Mouse (Mus musculus) embryonic fibroblast, embryonic 13.5 days (primary cell): ENCODE measurements at regions not wholly inside any gene's neighbourhood (a gene's known extent, or its start where the extent isn't known, plus 50 kb on each side); places are given as distances from the start of the nearest gene placed in this dataset.

Source experiments
- H3K27ac ChIP-seq: 2 replicates; pipeline ENCODE4 v1.5.1; 2012; ENCODE audit warnings: low read length, control low read depth, inconsistent platforms; ENCODE audit not compliant: insufficient read depth
- H3K4me1 ChIP-seq: 2 replicates; pipeline ENCODE4 v1.6.1; 2011; ENCODE audit warnings: low read length; ENCODE audit not compliant: control insufficient read depth, insufficient read depth
- H3K4me3 ChIP-seq: 2 replicates; pipeline ENCODE4 v1.5.1; 2011; ENCODE audit warnings: mild to moderate bottlenecking, control low read depth, low read length; ENCODE audit not compliant: insufficient read depth
- CTCF ChIP-seq: IDR thresholded peaks from 2 replicates; pipeline ENCODE4 v1.5.1; 2011; ENCODE audit warnings: mild to moderate bottlenecking, control low read depth, low read length, moderate library complexity, borderline replicate concordance; ENCODE audit not compliant: insufficient read depth
- POLR2A ChIP-seq: IDR thresholded peaks from 2 replicates; pipeline ENCODE4 v1.6.1; 2011; ENCODE audit warnings: low read depth, mild to moderate bottlenecking, control low read depth, low read length, moderate library complexity

DNA sequence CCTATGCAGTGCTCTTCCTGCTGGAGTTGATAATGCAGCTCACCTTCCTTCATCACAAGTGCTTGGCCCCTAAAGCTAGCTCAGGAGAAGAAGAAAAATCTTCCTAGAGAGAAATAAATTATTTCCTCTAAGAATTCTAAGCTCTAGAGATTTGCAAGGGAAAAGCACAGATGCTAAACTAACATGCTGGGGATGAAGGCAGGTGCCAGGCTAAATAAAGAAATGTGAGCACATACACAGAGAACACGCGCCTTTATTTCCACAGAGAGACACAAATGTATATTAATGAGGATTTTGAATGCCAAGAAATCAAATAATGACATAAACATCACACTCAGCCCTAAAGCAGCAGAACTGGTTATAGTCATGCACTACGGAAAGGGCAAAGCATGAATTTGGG lies 229.5 kb upstream of the Mamld1 start:
- Histone ChIP-seq H3K4me3 (no peak overlapping the region), H3K27ac (no peak overlapping the region), H3K4me1 (no peaks in the 10 kb centered on the region)

DNA sequence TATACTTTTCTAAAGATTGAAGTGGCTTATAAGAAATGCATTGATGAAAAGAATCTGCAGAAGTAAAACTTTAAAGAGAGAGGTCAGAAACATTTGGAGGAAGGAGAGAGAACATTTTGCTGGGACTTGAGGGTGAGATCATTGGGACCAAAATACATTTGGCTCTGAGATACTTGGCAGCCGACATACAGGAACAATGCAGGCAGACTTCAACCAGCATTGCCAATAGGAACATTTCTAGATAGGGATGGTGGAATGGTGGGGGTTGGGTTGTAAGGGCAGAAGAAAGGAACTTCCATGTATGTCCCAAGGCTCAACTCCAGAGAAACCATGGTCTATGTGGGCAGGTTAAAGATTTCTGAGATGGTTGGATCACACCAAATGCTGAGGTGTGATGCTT lies 232.3 kb upstream of the Mamld1 start:
- Histone ChIP-seq H3K4me1 (no peaks in the 10 kb centered on the region), H3K27ac (no peak overlapping the region), H3K4me3 (no peak overlapping the region)
- TF ChIP-seq CTCF: no peak
- no peak for TF ChIP-seq POLR2A

More for the DNA sequence above, 229.5 kb upstream of the Mamld1 start:
- no peak for TF ChIP-seq POLR2A
- TF ChIP-seq CTCF: no peak

DNA sequence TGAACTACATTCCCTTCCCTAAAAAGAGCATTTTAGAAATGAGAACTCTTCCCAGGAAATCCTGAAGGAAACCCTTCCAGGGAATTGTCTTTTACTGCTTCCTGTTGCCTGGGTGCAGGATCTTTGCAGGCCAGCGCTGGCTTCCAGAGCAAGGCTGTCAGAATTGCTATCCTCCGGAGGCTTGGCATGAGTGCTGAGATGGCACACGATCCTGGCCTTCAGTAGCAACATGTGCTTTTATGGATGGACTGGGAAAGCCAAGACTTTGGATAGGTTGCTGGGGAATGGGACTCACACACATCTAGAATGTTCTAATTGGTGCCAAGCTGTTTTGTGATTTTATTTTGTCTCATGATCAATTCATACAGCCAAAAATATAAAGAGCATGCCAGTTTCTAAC lies 233.4 kb upstream of the Mamld1 start:
- no peak overlapping the region for H3K27ac ChIP-seq
- no peaks in the 10 kb centered on the region for H3K4me1 ChIP-seq
- TF ChIP-seq CTCF (no peak), POLR2A (no peak)
- H3K4me3 ChIP-seq: no peak overlapping the region

DNA sequence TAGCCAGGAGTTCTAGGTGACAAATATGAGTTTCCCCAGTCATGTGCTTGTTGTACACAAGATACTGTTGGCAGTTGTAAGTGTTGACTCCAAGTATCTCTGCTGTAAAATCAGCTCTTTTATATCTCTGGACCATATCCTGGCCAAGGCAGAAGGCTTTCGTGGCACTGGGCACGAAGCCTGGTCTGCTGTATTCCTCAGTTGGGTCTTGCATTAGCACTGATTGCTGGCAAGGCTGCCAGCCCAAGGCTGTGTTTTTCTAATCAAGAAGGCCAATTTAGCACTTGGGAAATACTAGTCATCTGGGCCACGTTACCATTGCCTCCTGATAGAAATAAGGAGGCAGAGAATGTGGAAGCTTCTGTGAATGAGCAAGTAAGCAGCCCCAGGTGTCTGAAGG lies 258.3 kb upstream of the Mamld1 start:
- no peaks in the 10 kb centered on the region for H3K4me1 ChIP-seq
- H3K4me3 ChIP-seq: no peak overlapping the region
- no peak for TF ChIP-seq POLR2A
- no peak for TF ChIP-seq CTCF
- H3K27ac ChIP-seq: no peak overlapping the region

DNA sequence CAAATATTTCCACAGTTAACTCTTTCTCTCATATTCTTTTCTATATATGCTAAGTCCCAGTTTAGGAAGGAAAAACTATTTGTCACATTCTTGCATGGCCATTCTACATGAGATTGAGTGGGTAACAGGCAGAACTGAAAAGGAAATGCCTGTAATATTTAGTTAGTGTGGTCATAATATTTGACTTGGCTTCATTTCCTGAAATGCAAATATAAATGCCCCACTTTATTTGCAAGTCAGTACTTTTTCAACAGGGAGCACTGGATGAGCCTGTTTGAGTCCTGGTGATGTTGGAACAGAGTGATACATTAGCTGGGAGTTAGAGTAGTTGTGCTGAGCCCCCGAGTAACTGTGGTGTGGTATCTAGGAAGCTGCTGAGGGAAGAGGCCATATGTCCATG lies 285.9 kb upstream of the Tmem185a start:
- Histone ChIP-seq H3K4me3 (no peak overlapping the region), H3K27ac (peak overlapping the region; percentile 18; the same call in 1 of the 2 replicates), H3K4me1 (peaks cover 6% of the 10 kb centered on the region)
- no peak for TF ChIP-seq POLR2A
- no peak for TF ChIP-seq CTCF

DNA sequence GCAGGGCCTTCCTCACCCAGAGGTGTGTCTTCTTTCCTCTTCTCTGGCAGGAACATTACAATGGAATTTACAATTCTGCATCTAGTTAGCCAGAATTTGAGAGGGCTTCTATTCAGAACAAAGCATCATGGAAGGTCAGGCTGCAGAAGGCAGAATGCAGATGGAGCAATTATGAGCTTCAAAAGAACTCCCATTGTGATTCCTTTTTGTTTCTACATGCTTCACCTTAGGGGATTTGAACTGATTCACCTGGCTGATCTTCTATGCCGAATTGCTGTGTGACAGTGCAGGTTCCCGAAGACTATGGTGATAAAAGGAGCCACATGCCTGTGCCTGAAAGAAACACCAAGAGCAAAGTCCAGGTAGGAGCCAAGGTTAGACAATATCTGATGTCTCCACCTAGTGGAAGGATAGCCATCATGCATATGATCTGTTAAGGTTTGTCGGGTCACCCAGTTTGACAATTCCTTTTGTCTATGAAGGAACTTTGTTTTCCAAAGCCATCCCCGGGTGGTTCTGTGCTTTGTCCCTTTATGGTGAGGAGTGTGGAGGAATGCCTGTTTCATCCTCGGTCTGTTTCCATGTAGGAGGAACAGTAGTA lies 236.1 kb upstream of the Tmem185a start:
- no peaks in the 10 kb centered on the region for H3K4me1 ChIP-seq
- no peak overlapping the region for H3K27ac ChIP-seq
- TF ChIP-seq POLR2A: no peak
- no peak for TF ChIP-seq CTCF
- no peak overlapping the region for H3K4me3 ChIP-seq

DNA sequence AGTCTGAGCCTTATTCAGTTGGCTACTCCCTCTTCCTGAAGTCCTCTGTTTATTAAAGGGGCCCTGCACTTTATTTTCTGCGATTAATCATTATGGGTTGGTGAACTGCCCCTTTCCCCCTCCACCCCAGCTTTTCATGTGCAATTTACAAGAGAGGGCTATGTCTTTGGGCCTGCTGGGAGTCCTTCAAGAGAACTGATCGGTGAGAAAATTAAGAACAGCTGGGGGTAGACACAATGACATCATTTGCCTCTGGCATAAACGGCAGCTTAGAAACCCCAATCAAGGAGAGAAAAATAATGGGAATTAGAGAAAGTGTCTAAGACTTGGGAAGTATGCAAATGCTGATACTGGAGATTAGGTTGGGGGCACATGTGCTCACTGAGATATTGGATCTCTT lies 205.2 kb upstream of the Tmem185a start:
- Histone ChIP-seq H3K4me1 (no peaks in the 10 kb centered on the region), H3K4me3 (no peak overlapping the region), H3K27ac (no peak overlapping the region)
- no peak for TF ChIP-seq CTCF
- no peak for TF ChIP-seq POLR2A

DNA sequence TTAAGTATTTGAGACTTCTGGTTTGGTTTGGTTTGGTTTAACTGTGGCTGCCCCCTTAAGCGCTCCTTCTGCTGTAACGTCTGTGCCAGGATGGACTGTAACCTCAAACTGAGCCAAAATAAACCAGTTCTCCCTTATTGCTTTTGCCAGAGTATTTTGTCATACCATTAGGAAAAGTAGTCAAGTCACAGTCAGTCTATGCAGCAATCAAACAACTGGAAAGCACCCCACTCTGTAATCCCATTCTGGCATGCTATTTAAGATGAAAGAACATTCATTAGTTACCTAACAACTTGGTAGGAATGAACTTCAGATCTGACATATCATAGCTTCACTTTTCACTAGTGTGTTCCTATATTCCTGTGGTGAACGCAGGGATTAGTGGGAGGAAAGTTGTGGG lies 190.1 kb upstream of the Tmem185a start:
- TF ChIP-seq POLR2A (no peak), CTCF (no peak)
- H3K27ac ChIP-seq: no peak overlapping the region
- no peak overlapping the region for H3K4me3 ChIP-seq
- H3K4me1 ChIP-seq: no peaks in the 10 kb centered on the region
